Mouse (Mus musculus) v-Abl transformed pro-B cells (cell line): ENCODE data around the gene Psmb8.
"Not testable (repeated sequence)": the region's sequence is repeated elsewhere in the genome, so short reads cannot be mapped to it uniquely, and the experiment has no call there.

Source experiments
- in situ Hi-C, 2 experiments: fragments of 400-800 bp; cut with MboI; formaldehyde crosslinking; loops; one replicate each; pipeline ENCODE4 v1.15.1; 2025; ENCODE audit not compliant: unreplicated experiment in 2 of 2

Psmb8 gene

GRCm38 (mm10) chr17:34208421-34208820, 10.9 kb downstream of the Psmb8 start:
- in situ Hi-C loops: no loop called here

DNA sequence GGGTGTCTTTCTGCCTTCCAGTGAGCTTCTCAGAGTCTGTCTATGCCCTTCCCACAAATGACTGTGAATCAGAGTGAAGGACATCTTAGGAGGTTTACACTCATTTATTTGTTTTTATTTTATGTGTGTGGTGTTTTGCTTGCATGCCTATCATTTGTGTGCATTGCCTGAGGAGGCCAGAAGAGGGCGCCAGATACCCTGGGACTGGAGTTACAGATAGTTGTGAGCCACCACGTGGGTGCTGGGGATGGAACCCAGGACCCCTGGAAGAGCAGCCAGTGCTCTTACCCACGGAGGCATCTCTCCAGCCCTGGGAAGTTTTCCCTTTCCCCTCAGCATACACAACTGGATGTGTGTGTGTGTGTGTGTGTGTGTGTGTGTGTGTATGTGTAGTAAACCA, 12.2 kb downstream of the Psmb8 start:
- in situ Hi-C loops: loop anchor here in 1 of 2 experiments (5.0 kb wide), 1 partner anchor 32 kb away; no protein-coding TSS in a partner anchor

DNA sequence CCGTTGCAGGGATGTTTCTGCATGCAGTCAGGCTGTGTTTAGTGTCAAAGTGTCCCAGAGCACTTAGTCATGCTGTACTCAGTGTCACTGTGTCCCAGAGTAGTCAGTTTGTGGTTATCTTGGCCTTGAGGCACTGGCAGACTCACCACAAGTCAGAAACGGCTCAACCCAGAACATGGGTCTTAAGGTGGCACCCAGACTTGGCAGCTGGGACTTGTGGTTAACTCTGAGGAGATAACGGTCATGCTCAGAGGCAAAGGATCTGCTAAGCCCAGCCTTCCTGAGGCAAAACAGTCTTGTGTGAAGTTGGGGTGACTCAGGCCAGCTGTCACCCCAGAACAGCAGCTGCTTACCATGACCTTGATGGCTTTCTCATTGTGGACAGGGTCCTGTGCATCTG, 13.1 kb downstream of the Psmb8 start:
- in situ Hi-C loops: loop anchor here in 1 of 2 experiments (5.0 kb wide), 1 partner anchor 33 kb away; no protein-coding TSS in a partner anchor

DNA sequence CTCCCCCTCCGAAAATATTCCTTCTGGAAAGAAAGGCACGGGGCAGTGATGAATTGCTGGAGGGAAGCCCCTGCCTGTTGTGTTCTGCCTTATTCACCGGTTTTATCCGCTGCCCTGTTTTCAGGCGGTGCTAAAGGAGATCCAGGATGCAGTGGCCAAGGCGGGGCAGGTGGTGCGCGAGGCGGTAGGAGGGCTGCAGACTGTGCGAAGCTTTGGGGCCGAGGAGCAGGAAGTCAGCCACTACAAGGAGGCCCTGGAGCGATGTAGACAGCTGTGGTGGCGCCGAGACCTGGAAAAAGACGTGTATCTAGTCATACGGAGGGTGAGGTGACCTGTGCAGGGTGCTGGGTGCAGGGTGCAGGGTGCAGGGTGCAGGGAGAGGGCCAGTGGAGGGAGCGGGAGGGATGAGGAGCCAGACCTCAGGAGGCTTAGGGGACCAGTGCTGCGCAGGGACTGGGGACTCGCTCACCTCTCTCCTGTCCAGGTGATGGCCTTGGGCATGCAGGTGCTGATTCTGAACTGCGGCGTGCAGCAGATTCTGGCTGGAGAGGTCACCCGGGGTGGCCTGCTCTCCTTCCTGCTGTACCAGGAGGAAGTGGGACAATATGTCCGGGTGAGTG, 14.3 kb downstream of the Psmb8 start:
- in situ Hi-C loops: loop anchor here in 1 of 2 experiments (5.0 kb wide), 1 partner anchor 35 kb away; no protein-coding TSS in a partner anchor

DNA sequence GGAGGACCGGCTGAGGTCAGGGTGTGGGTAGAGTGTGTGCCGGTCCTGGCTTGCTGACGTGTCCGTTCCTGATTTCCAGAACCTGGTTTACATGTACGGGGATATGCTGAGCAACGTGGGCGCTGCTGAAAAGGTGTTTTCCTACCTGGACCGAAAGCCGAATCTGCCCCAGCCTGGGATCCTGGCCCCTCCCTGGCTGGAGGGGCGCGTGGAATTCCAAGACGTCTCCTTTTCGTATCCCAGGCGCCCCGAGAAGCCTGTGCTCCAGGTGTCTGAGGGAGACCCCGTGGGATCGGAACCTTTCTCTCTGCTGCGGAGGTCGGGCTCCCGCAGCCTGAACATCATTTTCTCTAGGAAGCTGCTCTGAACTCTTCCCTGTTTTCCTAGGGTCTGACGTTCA, 16.4 kb downstream of the Psmb8 start:
- in situ Hi-C loops: loop anchor here in 1 of 2 experiments (5.0 kb wide), 1 partner anchor 37 kb away; no protein-coding TSS in a partner anchor

DNA sequence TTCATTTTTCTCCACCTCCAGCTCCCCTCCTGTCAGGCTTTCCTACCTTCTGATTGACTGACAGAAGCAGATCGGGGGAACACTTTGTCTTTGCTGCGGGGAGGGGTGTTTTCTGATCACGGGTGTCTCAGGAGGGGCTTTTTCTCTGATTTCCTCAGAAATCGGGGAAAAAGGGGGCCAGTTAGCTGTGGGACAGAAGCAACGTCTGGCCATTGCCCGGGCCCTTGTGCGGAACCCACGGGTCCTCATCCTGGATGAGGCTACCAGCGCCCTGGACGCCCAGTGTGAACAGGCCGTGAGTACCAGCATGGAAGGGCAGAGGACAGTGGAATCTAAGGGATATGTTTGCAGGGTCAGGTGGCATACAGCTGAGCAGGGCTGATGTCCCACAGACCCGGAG, 17.7 kb downstream of the Psmb8 start:
- in situ Hi-C loops: no loop called here

DNA sequence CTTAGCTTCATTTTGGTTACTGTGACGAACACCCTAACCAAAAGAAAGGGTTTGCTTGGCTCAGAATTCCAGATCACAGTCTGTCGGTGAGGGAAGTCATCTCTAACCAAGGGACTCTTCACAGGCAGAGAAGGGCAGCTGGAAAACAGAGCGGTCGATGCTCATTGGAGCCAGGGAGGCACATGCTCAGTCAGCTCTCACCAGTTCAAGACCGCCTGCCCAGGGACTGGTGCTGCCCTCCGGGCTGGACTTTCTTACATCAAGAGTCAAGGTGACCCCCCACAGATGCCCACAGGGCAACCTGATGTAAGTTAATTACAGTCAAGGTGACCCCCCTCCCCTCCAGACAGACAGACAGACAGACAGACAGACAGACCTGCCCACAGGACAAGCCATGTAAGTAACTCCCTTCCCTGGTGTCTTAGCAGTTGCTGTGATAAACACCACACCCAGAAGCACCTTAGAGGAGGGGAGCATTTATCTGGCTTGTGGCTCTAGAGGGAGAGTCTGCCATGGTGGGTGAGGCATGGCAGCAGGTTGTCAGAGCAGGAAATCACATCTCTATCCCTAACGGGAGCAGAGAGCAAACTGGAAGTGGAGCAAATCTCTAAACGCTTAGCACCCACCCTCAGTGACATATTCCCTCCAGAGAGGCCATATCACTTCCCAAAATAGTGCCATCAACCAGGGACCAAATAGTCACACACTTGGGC, 19.9 kb downstream of the Psmb8 start:
- in situ Hi-C loops: no loop called here

- in situ Hi-C loops: no loop called here
Observed at GRCm38 (mm10) chr17:34217986-34218385, 20.5 kb downstream of the Psmb8 start.

DNA sequence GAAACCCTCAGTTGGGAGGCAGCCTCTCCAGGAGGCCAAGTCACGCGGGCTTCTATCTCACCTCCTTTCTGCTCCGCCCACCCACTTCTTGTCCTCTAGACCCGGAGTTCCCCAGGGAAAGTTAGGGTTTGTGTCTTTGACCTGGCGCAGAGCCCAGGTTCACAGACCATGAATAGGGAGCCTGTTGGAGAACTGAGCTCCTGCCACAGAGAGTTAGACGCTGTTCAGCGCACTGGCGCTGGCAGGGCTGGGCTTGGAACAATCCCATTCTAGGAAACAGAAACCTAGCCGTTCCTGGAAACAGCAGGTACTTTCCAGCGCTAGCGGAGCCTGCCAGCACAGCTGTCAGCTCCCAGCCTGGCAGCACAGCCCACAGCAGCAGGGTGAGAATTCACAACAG, 21.2 kb downstream of the Psmb8 start:
- in situ Hi-C loops: no loop called here

DNA sequence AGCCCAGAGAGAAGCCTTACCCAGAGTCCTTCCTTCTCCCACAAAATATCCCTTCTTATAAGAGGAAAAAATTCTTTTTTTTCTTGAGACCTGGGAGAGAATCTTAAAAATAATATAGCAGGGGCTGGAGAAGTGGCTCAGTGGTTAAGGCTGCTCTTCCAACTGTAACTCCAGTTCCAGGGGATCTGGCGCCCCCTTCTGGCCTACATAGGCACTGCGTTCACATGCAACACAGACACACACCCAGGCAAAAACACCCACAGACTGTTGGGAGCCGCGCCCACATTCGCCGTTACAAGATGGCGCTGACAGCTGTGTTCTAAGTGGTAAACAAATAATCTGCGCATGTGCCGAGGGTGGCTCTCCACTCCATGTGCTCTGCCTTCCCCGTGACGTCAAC, 21.6 kb downstream of the Psmb8 start:
- in situ Hi-C loops: not testable (repeated sequence)

DNA sequence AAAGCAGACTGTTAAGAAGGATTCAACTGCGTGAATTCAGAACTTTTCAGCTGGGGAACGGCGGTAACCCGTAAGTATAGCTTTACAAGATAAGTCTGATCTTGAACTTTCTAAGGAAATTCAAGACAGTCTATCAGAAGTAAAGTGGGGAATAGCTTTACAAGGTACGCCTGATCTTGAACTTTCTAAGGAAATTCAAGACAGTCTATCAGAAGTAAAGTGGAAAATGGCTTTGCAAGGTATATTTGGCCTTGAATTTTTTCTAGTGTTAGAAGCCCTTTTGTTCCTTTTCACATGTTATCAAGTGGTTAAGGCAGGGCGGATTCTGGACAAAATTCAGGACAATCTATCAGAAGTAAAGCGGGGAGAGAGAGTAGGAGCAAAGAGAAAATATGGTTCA, 22.3 kb downstream of the Psmb8 start:
- in situ Hi-C loops: not testable (repeated sequence)

GRCm38 (mm10) chr17:34220401-34220800, 22.9 kb downstream of the Psmb8 start:
- in situ Hi-C loops: not testable (repeated sequence)

DNA sequence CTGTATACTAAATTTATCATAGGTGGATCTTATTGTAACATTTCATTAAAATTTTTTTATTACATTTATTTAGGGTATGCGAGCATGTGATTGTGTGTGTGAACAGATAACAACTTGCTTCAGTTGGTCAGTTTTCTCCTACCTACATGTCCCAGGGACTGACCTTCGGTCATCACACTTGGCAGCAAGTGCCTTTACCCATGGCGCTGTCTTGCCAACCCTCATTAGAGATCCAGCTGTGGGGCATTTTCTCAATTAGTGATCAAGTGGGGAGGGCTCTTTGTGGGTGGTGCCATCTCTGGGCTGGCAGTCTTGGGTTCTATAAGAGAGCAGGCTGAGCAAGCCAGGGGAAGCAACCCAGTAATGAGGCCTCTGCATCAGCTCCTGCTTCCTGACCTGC, 27.3 kb downstream of the Psmb8 start:
- in situ Hi-C loops: no loop called here

GRCm38 (mm10) chr17:34225426-34225825, 27.9 kb downstream of the Psmb8 start:
- in situ Hi-C loops: no loop called here

DNA sequence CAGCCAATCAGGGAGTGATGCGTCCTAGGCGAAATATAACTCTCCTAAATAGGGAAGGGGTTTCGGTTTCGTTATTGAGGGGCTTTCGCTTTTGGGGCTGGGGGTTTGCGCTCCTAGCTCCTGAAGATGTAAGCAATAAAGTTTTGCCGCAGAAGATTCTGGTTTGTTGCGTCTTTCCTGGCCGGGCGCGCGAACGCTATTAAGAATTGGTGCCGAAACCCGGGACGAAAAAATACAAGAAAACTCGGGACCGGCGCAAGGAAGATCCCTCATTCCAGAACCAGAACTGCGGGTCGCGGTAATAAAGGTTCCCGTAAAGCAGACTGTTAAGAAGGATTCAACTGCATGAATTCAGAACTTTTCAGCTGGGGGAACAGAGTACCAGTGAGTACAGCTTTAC, 28.4 kb downstream of the Psmb8 start:
- in situ Hi-C loops: not testable (repeated sequence)

DNA sequence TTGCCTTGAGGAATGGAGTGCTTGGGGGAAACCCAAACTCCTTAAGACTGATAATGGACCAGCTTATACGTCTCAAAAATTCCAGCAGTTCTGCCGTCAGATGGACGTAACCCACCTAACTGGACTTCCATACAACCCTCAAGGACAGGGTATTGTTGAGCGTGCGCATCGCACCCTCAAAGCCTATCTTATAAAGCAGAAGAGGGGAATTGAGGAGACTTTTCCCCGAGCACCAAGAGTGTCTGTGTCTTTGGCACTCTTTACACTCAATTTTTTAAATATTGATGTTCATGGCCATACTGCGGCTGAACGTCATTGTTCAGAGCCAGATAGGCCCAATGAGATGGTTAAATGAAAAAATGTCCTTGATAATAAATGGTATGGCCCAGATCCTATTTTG, 33.5 kb downstream of the Psmb8 start:
- in situ Hi-C loops: loop anchor here in 1 of 2 experiments (10.0 kb wide), 1 partner anchor 156 kb away; no protein-coding TSS in a partner anchor

DNA sequence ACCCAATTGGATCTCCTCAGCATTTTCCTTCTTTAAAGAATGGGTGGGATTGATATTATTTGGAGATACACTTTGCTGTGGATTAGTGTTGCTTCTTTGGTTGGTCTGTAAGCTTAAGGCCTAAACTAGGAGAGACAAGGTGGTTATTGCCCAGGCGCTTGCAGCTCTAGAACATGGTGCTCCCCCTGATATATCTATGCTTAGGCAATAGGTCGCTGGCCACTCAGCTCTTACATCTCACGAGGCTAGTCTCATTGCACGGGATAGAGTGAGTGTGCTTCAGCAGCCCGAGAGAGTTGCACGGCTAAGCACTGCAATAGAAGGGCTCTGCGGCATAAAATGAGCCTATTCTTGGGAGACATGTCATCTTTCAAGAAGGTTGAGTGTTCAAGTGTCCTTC, 34.5 kb downstream of the Psmb8 start:
- in situ Hi-C loops: loop anchor here in 1 of 2 experiments (10.0 kb wide), 1 partner anchor 157 kb away; no protein-coding TSS in a partner anchor

GRCm38 (mm10) chr17:34234926-34235325, 37.4 kb downstream of the Psmb8 start:
- in situ Hi-C loops: loop anchor here (5.0 to 10.0 kb wide), 3 partner anchors 63 to 160 kb away; no protein-coding TSS in a partner anchor

- in situ Hi-C loops: loop anchor here (5.0 to 10.0 kb wide), 3 partner anchors 64 to 162 kb away; no protein-coding TSS in a partner anchor
Observed at GRCm38 (mm10) chr17:34236691-34237090, 39.2 kb downstream of the Psmb8 start.

- in situ Hi-C loops: loop anchor here (5.0 to 10.0 kb wide), 3 partner anchors 65 to 163 kb away; no protein-coding TSS in a partner anchor
Observed at GRCm38 (mm10) chr17:34237741-34238140, 40.2 kb downstream of the Psmb8 start.

- in situ Hi-C loops: loop anchor here (5.0 to 10.0 kb wide), 3 partner anchors 66 to 164 kb away; no protein-coding TSS in a partner anchor
Observed at GRCm38 (mm10) chr17:34238706-34239105, 41.2 kb downstream of the Psmb8 start, which contains the start of gene H2-Ob. TSS of gene H2-Ob (plus strand) at chr17:34238903.
